ENCODE assay signal across 13 mouse cellular contexts in genomic region chr6:88095377-88095776, GRCm38 (mm10).
"Had no signal": no experiment of that assay in that cellular context is flagged by ENCODE, and none has a peak within 500 bp of the region (broad histone marks: within the 10 kb centered on the region; RNA-seq: fewer than 3 reads in every experiment).

No protein-coding gene starts in this region.

- H3K4me3 ChIP-seq: limb, embryonic 12.5 days; limb, embryonic 15.5 days; lung, embryonic 15.5 days; megakaryocyte, embryonic 14.5 days; midbrain, embryonic 10.5 days; midbrain, embryonic 13.5 days had no signal

- H3K9ac ChIP-seq: limb, embryonic 12.5 days; limb, embryonic 15.5 days; liver, embryonic 14.5 days; liver, postnatal 0 days; lung, embryonic 15.5 days; midbrain, embryonic 13.5 days had no signal

- ATAC-seq: intestine, postnatal 0 days; liver, postnatal 0 days; midbrain, embryonic 13.5 days had no signal

- H3K4me1 ChIP-seq: limb, embryonic 12.5 days; limb, embryonic 15.5 days; lung, embryonic 15.5 days; midbrain, embryonic 10.5 days; midbrain, embryonic 13.5 days had no signal

- H3K4me2 ChIP-seq: limb, embryonic 12.5 days; limb, embryonic 15.5 days; liver, embryonic 11.5 days; lung, embryonic 15.5 days; midbrain, embryonic 13.5 days had no signal

- H3K9me3 ChIP-seq: limb, embryonic 12.5 days; limb, embryonic 15.5 days; lung, embryonic 15.5 days; megakaryocyte, embryonic 14.5 days; midbrain, embryonic 10.5 days; midbrain, embryonic 13.5 days had no signal

- DNase-seq: left cerebral cortex, postnatal 4 days; liver, postnatal 0 days; thymus, adult 18-20 months; thymus, postnatal 36 days had no signal

- H3K27ac ChIP-seq: limb, embryonic 12.5 days; limb, embryonic 15.5 days; liver, embryonic 14.5 days; lung, embryonic 15.5 days; midbrain, embryonic 10.5 days; midbrain, embryonic 13.5 days had no signal

- H3K27me3 ChIP-seq: limb, embryonic 12.5 days; limb, embryonic 15.5 days; lung, embryonic 15.5 days; megakaryocyte, embryonic 14.5 days; midbrain, embryonic 13.5 days had no signal
